Mouse (Mus musculus): ENCODE measurements around the gene B4galt1.

B4galt1 gene

DNA sequence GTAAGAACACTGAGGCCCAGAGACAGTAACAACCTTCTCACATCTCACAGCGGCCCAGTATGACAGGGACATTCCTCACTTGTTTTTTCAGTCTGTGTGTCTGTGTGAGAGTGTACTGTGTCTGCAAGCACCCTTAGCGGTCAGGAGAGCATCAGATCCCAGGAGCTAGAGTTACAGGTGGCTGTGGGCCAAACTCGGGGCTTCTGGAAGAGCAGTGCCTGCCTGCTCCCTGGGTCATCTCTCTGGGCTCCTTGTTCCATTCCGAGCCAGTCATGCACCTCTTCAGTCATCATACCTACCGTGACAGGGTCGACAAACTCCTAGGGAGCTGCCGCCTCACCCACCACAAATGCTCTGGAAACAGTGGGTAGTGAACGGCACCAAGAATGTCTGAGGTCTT lies 10.1 kb downstream of the B4galt1 start:
- DNase-seq (ENCODE audit: low read depth, low spot score), result no peak

DNA sequence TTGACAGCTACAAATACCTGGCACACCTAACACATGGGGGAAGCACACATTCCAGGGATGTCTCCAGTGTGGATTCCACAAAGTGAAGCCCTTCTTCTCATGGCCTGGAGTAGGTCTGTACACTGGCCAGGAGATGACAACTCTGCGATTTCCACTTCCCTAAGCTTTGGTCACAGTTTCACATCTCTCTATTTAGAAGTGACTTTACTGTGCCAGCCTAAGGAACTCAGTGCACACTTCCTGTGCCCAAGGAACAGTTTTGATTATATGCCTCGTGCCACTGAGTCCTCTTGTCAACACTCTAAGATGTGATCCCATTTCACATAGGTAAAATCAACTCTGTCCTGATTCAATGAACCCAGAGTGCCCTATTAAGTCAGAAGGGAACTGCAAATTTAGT lies 13.4 kb downstream of the B4galt1 start:
- DNase-seq (ENCODE audit: low read depth, low spot score), result no peak

GRCm38 (mm10) chr4:40839251-40839650 lies 14.6 kb downstream of the B4galt1 start:
- no peak for DNase-seq (ENCODE audit: low read depth, low spot score)

GRCm38 (mm10) chr4:40837451-40838285 lies 16.1 kb downstream of the B4galt1 start:
- no peak for DNase-seq (ENCODE audit: low read depth, low spot score)

DNA sequence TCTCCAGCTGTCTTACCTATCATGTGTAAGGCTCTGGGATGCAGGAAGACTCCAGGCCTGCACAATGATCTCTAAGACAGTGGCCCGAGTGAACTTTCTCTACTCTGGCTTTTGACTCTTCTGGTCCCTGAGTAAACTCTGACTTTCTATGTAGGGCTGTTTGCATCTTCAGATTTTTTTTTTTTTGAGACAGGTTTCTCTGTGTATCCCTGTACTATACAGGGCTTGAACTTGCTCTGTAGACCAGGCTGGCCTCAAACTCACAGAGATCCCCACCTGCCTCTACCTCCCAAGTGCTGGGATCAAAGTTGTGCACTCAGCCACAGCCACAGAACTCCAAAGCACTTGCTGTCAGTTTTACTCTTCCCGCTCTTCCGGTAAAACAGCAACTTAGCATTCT lies 16.8 kb downstream of the B4galt1 start:
- DNase-seq (ENCODE audit: low read depth, low spot score), result no peak

DNA sequence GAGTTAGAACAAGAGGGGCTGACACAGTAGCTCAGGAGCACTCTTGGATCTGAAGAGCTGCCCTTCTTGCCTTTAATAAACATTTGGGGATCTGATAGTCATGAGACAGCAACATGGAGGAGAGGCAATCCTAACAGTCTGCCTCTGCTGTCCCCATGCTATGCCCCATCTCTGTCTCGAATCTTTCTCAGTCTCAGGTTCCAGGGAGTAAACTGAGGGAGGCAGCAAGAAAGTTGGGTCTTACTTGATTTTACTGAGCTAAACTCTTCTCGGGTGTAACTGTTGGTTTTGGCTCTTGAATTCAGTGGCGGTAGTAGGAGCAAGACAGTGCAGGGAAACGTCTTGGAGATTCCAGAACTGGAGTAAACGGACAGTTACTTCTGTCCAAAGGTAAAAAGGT lies 18.9 kb downstream of the B4galt1 start:
- no peak for DNase-seq (ENCODE audit: low read depth, low spot score)

- DNase-seq (ENCODE audit: low read depth, low spot score), result no peak
Observed at GRCm38 (mm10) chr4:40834232-40834786, 19.5 kb downstream of the B4galt1 start.

DNA sequence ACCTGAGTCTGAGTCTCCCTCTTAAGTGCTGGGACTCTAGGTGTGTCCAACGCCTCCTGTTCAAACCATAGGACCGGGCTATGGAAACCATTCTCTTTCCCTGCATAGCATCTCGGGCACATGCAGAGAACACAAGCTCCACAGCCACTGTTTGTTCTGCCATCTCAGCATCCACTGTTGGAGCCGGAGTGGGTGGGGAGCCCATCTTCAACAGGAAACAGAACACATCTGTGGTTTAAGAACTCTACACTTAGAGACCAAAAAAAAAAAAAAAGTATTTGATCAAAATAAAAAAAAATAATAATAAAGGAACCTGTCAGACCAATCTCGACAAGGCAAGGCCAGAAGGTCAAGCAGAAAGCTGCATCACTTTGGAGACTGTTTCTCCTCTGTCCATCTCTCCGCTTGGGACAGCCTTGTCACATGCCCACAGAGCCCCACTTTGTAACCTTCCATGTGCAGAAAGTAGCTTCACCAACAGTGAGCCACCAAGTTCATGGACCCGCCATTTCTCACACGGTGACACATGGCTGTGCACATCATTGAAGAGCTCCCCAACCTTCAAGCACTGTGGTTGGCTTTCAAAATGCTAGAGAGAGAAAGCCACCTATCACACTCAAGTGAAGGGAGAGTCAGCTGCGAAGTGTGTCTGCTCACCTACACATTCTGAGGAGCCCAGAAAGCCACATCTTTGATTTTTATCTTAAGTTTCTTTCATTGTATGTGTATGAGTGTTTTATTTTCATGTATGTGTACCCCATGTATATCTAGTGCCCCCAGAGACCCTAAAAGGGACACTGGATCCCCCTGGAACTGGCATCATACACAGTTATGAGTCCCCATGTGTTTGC lies 20.2 kb downstream of the B4galt1 start:
- DNase-seq (ENCODE audit: low read depth, low spot score), result no peak

DNA sequence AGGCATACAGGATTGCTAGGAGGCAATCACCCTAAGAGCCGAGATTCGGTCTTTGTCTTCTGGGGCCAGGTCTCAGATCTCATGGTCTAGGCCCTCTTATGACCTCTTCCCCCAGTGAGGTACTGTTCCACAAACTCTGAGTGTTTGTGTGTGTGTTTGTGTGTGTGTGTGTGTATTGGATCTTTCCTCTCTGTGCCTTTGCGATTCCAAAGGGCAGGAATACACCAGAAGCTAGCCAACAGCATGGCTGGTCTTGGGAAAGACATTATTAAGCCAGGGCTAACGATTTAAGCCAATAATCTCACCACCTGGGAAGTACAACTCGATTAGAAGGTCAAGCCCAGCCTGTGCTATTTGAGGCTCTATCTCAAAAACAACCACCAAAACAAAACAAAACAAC lies 23.3 kb downstream of the B4galt1 start:
- no peak for DNase-seq (ENCODE audit: low read depth, low spot score)

DNA sequence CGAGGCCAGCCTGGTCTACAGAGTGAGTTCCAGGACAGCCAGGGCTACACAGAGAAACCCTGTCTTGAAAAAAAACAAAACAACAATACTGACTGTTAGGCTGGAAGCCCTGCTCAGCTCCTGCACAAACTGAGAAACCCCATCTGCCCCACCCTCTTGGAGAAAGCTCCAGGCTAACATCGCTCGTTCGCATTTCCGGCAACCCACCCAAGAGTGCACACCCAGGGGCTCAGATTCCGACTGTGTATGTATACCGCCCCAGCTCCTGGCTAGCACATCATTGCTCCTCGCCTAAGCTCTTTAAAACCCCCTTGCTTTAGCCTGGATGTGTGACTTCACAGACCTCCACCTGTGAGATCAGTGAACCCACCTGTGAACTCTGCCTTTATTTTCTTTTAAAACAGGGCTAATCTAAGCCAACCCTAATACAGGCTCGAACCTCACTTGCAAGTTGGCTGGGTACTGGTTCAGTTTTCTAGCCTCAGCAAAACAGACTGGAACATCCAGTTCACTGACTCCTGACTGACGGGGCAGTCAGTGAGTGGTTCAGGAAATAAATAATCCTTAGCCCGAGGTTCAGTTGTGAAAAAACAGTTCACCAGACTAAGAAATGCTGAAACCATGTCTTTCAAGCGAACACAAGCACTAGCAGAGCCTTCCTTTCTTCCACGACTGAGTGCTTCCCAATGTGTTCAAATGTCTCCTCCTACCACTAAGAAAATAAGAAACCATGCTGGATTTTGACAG lies 24.0 kb downstream of the B4galt1 start:
- DNase-seq (ENCODE audit: low read depth, low spot score), result no peak

DNA sequence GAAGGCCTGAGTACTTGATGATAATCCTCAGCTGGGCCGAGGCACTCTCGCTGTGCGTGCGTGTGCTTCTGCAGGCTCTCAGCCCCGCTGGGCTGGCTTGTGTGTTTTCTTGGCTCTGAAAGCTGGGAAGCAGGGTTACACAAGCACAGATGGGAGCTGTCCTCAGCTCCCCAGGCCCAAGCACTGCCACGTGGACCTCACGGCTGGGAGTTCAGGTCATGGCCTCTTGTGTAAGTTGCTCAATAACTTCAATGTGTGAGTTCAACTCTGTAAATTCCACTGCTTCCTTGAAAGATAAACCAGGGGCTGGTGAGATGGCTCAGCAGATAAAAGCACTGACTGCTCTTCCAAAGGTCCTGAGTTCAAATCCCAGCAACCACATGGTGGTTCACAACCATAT lies 24.9 kb downstream of the B4galt1 start:
- no peak for DNase-seq (ENCODE audit: low read depth, low spot score)

GRCm38 (mm10) chr4:40827926-40828325 lies 25.9 kb downstream of the B4galt1 start:
- no peak for DNase-seq (ENCODE audit: low read depth, low spot score)

DNA sequence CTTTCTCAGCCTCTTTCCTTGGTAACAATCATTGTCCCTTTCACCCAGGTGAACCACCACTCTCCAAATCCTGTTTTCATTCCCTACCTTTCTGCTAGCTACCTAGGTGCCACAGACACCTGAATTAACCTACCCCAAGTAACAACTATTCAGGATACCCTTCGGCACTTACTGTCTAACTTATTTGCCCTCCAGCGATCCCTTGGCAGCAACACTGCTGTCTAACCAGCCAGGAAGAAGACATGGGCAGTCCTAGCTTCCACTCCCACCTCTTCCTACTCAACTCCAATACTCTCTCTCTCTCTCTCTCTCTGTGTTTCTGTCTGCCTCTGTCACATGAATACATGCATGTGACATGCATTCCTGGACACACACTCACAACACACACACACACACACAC lies 27.0 kb downstream of the B4galt1 start:
- no peak for DNase-seq (ENCODE audit: low read depth, low spot score)

GRCm38 (mm10) chr4:40825981-40826380 lies 27.8 kb downstream of the B4galt1 start:
- DNase-seq (ENCODE audit: low read depth, low spot score), result no peak

DNA sequence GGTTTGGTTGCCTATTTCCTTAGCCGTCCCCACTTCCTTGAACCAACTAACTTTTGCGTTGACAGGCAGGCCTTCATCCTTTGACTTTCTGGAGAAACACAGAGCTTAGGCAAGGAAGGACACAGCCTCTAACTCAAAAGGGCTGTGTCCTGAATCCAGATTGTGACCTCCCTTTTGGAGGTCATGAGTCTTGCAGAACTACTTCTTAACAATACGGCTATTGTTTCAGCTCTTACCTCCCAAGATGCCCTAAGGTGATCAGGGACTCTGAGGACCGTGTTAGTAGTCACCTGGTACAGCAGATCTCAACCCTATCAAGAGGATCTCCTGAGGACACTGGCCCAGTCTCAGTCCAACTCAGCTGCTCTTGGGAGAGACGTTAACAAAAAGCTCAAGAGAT lies 28.7 kb downstream of the B4galt1 start:
- no peak for DNase-seq (ENCODE audit: low read depth, low spot score)

GRCm38 (mm10) chr4:40824505-40824904 lies 29.3 kb downstream of the B4galt1 start:
- no peak for DNase-seq (ENCODE audit: low read depth, low spot score)

DNA sequence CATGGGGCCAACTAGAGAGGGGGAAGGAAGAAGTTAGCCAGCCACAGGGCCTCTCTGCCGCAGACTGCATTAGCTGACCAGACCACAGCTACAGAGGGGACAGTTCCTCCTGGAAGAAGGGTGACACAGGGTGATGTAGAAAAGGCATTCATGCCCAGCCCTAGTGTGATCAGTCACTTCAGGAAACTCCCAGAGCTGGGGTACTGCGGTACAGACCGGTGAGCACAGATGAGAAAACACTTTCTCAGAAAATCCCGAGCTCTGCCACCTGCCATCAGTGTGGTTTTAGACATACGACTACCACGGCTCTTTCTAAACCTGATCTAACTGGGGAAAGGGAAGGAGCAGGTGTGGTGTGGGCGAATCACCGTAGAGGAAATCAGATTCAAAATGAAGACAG lies 30.1 kb downstream of the B4galt1 start:
- DNase-seq (ENCODE audit: low read depth, low spot score), result no peak

DNA sequence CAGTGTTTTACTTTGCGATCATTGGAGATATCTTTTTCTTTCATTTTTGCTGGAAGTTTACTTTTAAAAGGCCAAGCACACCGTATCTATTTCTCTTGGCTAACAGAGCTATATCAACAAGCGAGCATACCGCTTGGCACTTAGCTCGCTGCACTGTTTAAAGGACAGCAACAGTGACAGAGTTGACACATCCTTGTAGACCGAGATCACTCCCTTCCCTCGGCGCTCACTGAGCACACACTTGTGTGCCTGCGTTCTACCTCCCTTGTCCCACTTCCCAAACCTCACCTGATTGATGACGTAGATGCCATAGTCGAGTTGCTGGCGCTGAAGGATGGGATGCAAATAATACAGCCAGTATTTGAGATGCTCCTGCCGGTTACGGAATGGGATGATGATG lies 30.7 kb downstream of the B4galt1 start:
- DNase-seq (ENCODE audit: low read depth, low spot score), result no peak

DNA sequence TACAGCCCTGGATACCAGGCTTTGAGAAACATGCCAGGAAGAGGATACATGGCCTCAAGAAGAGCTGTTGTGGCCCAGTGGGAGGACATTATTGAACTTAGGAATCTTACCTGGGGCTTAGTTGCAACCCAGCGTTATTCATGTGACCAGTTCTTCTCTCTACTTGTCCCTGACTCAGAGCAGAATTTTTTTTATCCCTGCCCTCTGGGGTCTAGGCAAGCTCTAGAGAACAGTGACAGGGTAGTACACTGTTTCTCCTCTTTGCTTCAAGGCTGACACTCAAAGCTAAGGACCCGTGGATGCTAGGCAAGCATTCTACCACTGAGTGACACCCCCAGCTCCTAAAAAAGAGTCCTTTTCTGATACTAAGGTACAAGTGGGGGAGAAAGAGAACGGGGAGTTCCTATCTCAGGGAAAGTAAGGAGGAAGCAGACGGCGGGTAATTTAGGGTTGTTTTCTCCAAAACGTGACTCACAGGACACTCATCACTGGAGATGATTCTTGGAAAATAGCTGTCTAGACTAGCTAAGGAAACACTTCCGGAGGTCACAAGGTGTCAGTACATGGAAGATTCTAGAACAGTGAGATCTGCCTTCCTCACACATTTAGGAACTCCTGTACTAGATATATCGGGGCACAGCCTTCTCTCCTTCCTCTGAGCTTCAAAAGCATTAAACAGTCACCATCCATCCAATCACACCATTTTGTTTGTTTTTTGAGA lies 32.3 kb downstream of the B4galt1 start:
- DNase-seq (ENCODE audit: low read depth, low spot score), result no peak

DNA sequence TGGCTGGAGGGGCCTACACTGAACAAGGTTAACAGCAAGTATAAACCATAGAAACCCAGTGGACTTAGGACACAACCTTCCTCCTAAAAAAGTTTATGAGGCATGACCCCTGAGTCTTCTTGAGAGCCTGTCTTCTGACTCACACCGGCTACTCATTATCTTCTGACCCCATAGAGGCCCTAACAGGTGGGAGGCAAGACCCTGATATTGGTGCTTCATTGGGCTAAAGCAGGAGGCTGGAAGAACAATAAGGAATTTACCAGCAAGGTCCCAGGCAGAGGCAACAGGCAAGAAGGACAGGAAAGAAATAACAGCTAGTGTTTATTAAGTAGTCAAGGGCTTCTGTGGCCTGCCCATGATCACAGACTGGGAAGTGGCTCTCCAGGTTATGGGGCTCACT lies 32.9 kb downstream of the B4galt1 start:
- DNase-seq (ENCODE audit: low read depth, low spot score), result no peak

DNA sequence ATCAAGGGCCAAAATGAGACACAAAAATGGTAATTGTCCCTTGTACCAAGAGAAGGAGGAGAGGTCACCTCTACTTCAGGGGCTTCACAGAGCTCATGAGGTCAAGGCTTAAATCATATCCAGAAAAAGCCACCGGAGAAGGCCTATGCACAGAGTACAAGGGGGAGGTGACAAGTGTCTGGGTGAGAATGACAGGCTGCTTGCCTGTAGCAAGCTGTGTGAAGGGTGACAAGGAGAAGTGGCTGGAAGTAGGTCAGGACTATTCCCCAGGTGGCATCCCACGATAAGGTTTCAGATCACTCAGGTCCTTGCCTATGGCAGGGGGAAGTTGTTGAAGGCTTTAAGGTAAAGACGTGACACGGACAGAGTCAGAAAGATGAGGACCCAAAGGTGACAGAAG lies 33.8 kb downstream of the B4galt1 start:
- DNase-seq (ENCODE audit: low read depth, low spot score), result no peak
